Mouse (Mus musculus): ENCODE results near the gene Agbl4. TPM values are rescaled to one million over a fixed set of nuclear protein-coding genes. Genes with fewer than 3 reads are reported as not detected.

Agbl4 gene
- polyA plus RNA-seq, 2 experiments, result 0.17 to 0.21 TPM

DNA sequence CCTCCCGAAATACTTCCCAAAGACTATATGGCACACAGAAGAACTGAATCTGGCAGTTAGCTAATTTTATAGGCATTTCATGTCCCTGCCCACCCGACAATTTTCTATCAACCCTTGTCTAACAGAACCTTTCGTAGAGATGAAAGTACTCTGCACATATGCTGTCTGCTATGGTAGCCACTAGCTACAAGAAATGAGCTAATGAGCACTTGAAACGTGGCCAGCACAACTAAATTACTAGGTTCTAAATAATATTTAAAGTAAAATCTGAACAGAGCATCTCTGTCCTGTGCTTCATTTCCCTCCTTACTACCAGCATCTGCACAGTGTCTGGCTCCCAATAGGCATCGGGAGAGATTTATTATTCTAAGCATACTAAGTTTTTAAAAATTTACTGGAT lies 1.2 kb upstream of the Agbl4 start:
- Histone ChIP-seq H3K27ac (replicated peaks; ENCODE audit: low read depth, low read length) (no peak overlapping the region), H3K4me2 (replicated peaks; ENCODE audit: low read depth, low read length, severe bottlenecking) (no peak overlapping the region), H3K27me3 (ENCODE audit: control insufficient read depth, insufficient read depth, low read length) (no peaks in the 10 kb centered on the region), H3K36me3 (ENCODE audit: control insufficient read depth, insufficient read depth, low read length) (no peaks in the 10 kb centered on the region), H3K4me1 (ENCODE audit: control insufficient read depth, insufficient read depth, low read length) (no peaks in the 10 kb centered on the region), H3K9me3 (ENCODE audit: control insufficient read depth, low read length) (no peaks in the 10 kb centered on the region), H3K9ac (ENCODE audit: low read depth, low read length, severe bottlenecking) (no peak overlapping the region), H3K4me3 (replicated peaks; ENCODE audit: low read length) (no peak overlapping the region)
- DNase-seq (ENCODE audit: low spot score) (no peak), ATAC-seq (ENCODE audit: low FRiP score, low read depth) (no peak)
- WGBS, result 69% methylated on average over 5 of the region's 5 CpGs
- TF ChIP-seq POLR2A (IDR thresholded peaks at IDR 0.05; ENCODE audit: borderline replicate concordance, extremely low read depth, insufficient read depth, insufficient read length), result no peak

GRCm38 (mm10) chr4:110420306-110420705 lies 22.8 kb downstream of the Agbl4 start:
- H3K9me3 ChIP-seq (ENCODE audit: control insufficient read depth, low read length), result no peaks in the 10 kb centered on the region
- H3K27ac ChIP-seq (replicated peaks; ENCODE audit: low read depth, low read length), result no peak overlapping the region
- no peaks in the 10 kb centered on the region for H3K4me1 ChIP-seq (ENCODE audit: control insufficient read depth, insufficient read depth, low read length)
- H3K9ac ChIP-seq (ENCODE audit: low read depth, low read length, severe bottlenecking), result no peak overlapping the region
- DNase-seq (ENCODE audit: low spot score) (no peak), ATAC-seq (ENCODE audit: low FRiP score, low read depth) (no peak)
- no peaks in the 10 kb centered on the region for H3K36me3 ChIP-seq (ENCODE audit: control insufficient read depth, insufficient read depth, low read length)
- WGBS, result 88% methylated on average over 2 of the region's 2 CpGs
- TF ChIP-seq POLR2A (IDR thresholded peaks at IDR 0.05; ENCODE audit: borderline replicate concordance, extremely low read depth, insufficient read depth, insufficient read length), result no peak
- no peak overlapping the region for H3K4me3 ChIP-seq (replicated peaks; ENCODE audit: low read length)
- no peaks in the 10 kb centered on the region for H3K27me3 ChIP-seq (ENCODE audit: control insufficient read depth, insufficient read depth, low read length)
- no peak overlapping the region for H3K4me2 ChIP-seq (replicated peaks; ENCODE audit: low read depth, low read length, severe bottlenecking)

GRCm38 (mm10) chr4:110427653-110428052 lies 30.2 kb downstream of the Agbl4 start:
- no peak for ATAC-seq (ENCODE audit: low FRiP score, low read depth)
- Histone ChIP-seq H3K4me2 (replicated peaks; ENCODE audit: low read depth, low read length, severe bottlenecking) (no peak overlapping the region), H3K36me3 (ENCODE audit: control insufficient read depth, insufficient read depth, low read length) (no peaks in the 10 kb centered on the region), H3K9ac (ENCODE audit: low read depth, low read length, severe bottlenecking) (no peak overlapping the region), H3K4me1 (ENCODE audit: control insufficient read depth, insufficient read depth, low read length) (no peaks in the 10 kb centered on the region), H3K27ac (replicated peaks; ENCODE audit: low read depth, low read length) (no peak overlapping the region), H3K4me3 (replicated peaks; ENCODE audit: low read length) (no peak overlapping the region), H3K27me3 (ENCODE audit: control insufficient read depth, insufficient read depth, low read length) (no peaks in the 10 kb centered on the region), H3K9me3 (ENCODE audit: control insufficient read depth, low read length) (no peaks in the 10 kb centered on the region)
- DNase-seq (ENCODE audit: low spot score), result no peak
- TF ChIP-seq POLR2A (IDR thresholded peaks at IDR 0.05; ENCODE audit: borderline replicate concordance, extremely low read depth, insufficient read depth, insufficient read length), result no peak

- no peaks in the 10 kb centered on the region for H3K36me3 ChIP-seq (ENCODE audit: control insufficient read depth, insufficient read depth, low read length)
- no peak for DNase-seq (ENCODE audit: low spot score)
- no peak for ATAC-seq (ENCODE audit: low FRiP score, low read depth)
- H3K4me1 ChIP-seq (ENCODE audit: control insufficient read depth, insufficient read depth, low read length), result no peaks in the 10 kb centered on the region
- no peaks in the 10 kb centered on the region for H3K27me3 ChIP-seq (ENCODE audit: control insufficient read depth, insufficient read depth, low read length)
- no peak for TF ChIP-seq POLR2A (IDR thresholded peaks at IDR 0.05; ENCODE audit: borderline replicate concordance, extremely low read depth, insufficient read depth, insufficient read length)
- no peak overlapping the region for H3K9ac ChIP-seq (ENCODE audit: low read depth, low read length, severe bottlenecking)
- no peak overlapping the region for H3K4me2 ChIP-seq (replicated peaks; ENCODE audit: low read depth, low read length, severe bottlenecking)
- no peak overlapping the region for H3K27ac ChIP-seq (replicated peaks; ENCODE audit: low read depth, low read length)
- H3K9me3 ChIP-seq (ENCODE audit: control insufficient read depth, low read length), result no peaks in the 10 kb centered on the region
- no peak overlapping the region for H3K4me3 ChIP-seq (replicated peaks; ENCODE audit: low read length)
- WGBS, result 48% methylated on average over 1 of the region's 1 CpGs
Measured at GRCm38 (mm10) chr4:110494371-110494770, 96.9 kb downstream of the Agbl4 start.

DNA sequence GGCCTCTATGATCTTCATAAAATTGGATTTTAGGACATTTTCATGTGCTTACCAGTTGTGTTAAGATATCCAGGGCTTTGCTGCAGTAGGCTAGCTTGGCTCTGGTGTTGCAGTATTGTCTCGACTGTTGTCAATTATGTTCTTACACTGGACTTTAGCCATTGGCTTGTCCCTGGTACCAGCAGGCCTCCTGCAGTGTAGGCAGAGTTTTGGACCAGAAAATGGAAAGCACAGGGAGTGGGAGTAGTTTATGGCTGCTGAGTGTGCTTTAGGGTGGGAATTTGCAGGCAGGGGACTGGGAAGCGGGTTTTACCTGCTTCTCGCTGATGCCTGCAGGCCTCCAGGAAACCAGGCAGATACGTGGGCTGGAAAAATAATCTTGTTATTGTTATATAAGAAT lies 132.3 kb downstream of the Agbl4 start:
- no peak for TF ChIP-seq POLR2A (IDR thresholded peaks at IDR 0.05; ENCODE audit: borderline replicate concordance, extremely low read depth, insufficient read depth, insufficient read length)
- Histone ChIP-seq H3K4me3 (replicated peaks; ENCODE audit: low read length) (no peak overlapping the region), H3K36me3 (ENCODE audit: control insufficient read depth, insufficient read depth, low read length) (no peaks in the 10 kb centered on the region), H3K4me2 (replicated peaks; ENCODE audit: low read depth, low read length, severe bottlenecking) (no peak overlapping the region), H3K9me3 (ENCODE audit: control insufficient read depth, low read length) (no peaks in the 10 kb centered on the region), H3K27me3 (ENCODE audit: control insufficient read depth, insufficient read depth, low read length) (no peaks in the 10 kb centered on the region), H3K9ac (ENCODE audit: low read depth, low read length, severe bottlenecking) (no peak overlapping the region), H3K27ac (replicated peaks; ENCODE audit: low read depth, low read length) (no peak overlapping the region), H3K4me1 (ENCODE audit: control insufficient read depth, insufficient read depth, low read length) (no peaks in the 10 kb centered on the region)
- DNase-seq (ENCODE audit: low spot score), result no peak
- no peak for ATAC-seq (ENCODE audit: low FRiP score, low read depth)
- 56% methylated on average over 4 of the region's 4 CpGs for WGBS

- ATAC-seq (ENCODE audit: low FRiP score, low read depth), result no peak
- Histone ChIP-seq H3K9me3 (ENCODE audit: control insufficient read depth, low read length) (no peaks in the 10 kb centered on the region), H3K4me2 (replicated peaks; ENCODE audit: low read depth, low read length, severe bottlenecking) (no peak overlapping the region), H3K9ac (ENCODE audit: low read depth, low read length, severe bottlenecking) (no peak overlapping the region), H3K27me3 (ENCODE audit: control insufficient read depth, insufficient read depth, low read length) (no peaks in the 10 kb centered on the region), H3K27ac (replicated peaks; ENCODE audit: low read depth, low read length) (no peak overlapping the region), H3K4me3 (replicated peaks; ENCODE audit: low read length) (no peak overlapping the region), H3K4me1 (ENCODE audit: control insufficient read depth, insufficient read depth, low read length) (no peaks in the 10 kb centered on the region), H3K36me3 (ENCODE audit: control insufficient read depth, insufficient read depth, low read length) (no peaks in the 10 kb centered on the region)
- no peak for TF ChIP-seq POLR2A (IDR thresholded peaks at IDR 0.05; ENCODE audit: borderline replicate concordance, extremely low read depth, insufficient read depth, insufficient read length)
- no peak for DNase-seq (ENCODE audit: low spot score)
- 64% methylated on average over 3 of the region's 3 CpGs for WGBS
Measured at GRCm38 (mm10) chr4:110549223-110549622, 151.8 kb downstream of the Agbl4 start.
